1 mouse cellular context compared by ENCODE assay signal in genomic region chr11:106125827-106126226, GRCm38 (mm10).
TF ChIP-seq lines count a peak whose summit lies in the region.

No protein-coding gene starts in this region.

TF ChIP-seq in CH12.LX, 34 proteins besides CTCF, POLR2A, EP300 and RAD21 (continued from another document):
- TF ChIP-seq ZC3H11A (IDR thresholded peaks at IDR 0.05; ENCODE audit: low read depth, low read length) (no peak), MAX (IDR thresholded peaks at IDR 0.05; ENCODE audit: low read length) (no peak), JUN (IDR thresholded peaks at IDR 0.05; ENCODE audit: insufficient read depth, low read depth, low read length) (peak; percentile 14; the same call in 1 of the 2 replicates), UBTF (IDR thresholded peaks at IDR 0.05; ENCODE audit: low read depth, low read length) (no peak)
TF ChIP-seq in CH12.LX: peak in this region for 7.
